Mouse (Mus musculus) megakaryocyte, adult 5-6 weeks (primary cell): ENCODE measurements around the gene Glg1. TPM values are rescaled to one million over a fixed set of nuclear protein-coding genes. Genes with fewer than 3 reads are reported as not detected.
"Not testable (repeated sequence)": the region's sequence is repeated elsewhere in the genome, so short reads cannot be mapped to it uniquely, and the experiment has no call there.

ENCODE experiments used
- ATAC-seq: 2 replicates; pipeline ENCODE4 v1.8.0; 2016; ENCODE audit warnings: mild to moderate bottlenecking, inconsistent platforms; ENCODE audit not compliant: poor library complexity, severe bottlenecking
- total RNA-seq, 2 experiments: library from RNA; stranded (forward) in 1 of 2; stranded (reverse) in 1 of 2; fragments of 153-499, 151-499 nt in 1 of 2; fragments of 221-1000, 200-1000 nt in 1 of 2; gene quantifications; 2 replicates each; pipeline versions ENCODE4 v1.2.3 to v1.2.4; 2015 to 2017

Glg1 gene
- total RNA-seq (2015) (52.3 and 56.4 TPM in 2 replicates), total RNA-seq (2017) (55.9 and 56.6 TPM in 2 replicates)

DNA sequence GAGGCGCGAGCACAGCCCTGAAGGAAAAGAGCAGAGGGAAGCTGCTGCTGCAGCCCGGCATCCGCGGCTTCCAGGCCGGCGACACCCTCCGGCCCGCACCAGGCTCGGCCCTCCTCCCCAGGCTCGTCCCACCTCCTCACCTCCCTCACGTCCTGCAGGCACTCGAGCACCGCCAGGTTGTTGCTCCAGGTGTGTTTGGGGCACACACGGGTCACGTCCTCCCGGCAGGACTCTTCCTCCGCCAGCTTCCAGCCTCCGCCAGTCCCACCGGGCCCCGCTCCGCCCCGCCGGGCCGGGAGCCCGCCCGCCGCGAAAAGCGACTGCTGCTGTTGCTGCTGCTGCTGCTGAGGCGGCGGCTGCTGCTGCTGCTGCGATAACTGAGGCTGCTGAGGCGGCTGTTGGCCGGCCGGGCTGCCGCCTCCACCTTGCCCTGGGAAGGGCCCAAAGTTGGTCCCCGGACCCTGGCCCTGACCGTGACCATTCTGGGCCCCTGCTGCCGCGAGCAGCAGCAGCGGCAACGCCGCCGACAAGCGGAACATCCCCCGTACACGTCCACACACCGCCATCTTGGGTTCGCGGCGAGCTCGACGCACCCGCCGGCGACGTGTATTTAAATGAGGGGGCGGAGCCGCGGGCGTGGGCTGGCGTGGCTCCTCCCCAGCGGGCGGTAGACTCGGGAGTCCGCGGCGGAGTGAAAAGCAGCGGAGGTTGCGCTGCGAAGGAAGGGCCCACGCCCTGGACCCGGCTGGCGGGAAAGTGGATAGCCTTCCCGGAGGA, at the start of gene Glg1:
Glg1 (minus strand) TSS at position 586 of the 777 bp plus-strand sequence.
- peak; percentile 91 for ATAC-seq

DNA sequence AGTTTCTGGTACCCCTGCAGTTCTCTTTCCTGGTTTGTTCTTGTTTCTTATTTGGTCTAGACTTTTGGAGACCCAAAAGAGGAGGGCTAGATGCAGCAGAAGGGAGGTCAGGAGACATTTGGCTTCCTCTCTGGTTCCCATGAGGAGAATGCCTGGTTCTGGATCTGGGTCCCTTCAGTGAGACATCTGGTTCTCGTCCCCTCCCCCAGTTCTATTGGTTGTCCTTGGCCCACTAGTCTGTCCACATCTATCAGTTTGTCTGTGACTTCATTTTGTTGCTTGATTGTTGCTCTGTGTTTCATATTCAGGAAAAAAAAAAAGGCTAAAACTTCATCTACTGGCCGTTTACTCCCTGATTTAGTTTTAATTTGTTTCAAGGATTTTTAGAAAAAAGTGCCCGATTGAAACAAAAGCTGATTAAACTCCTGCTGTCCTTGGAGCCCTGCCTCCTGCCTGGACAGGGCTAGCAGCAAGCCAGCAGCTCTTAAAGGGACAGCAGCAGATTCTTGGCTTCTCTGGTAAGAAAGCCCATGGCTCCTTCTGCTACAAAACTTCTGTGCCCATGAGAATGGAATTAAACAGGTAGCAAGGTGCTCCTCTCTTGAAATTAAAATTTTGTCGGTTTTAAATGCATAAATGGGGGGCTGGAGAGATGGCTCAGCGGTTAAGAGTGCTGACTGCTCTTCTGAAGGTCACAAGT, 46.2 kb upstream of the Glg1 start:
- no peak for ATAC-seq

DNA sequence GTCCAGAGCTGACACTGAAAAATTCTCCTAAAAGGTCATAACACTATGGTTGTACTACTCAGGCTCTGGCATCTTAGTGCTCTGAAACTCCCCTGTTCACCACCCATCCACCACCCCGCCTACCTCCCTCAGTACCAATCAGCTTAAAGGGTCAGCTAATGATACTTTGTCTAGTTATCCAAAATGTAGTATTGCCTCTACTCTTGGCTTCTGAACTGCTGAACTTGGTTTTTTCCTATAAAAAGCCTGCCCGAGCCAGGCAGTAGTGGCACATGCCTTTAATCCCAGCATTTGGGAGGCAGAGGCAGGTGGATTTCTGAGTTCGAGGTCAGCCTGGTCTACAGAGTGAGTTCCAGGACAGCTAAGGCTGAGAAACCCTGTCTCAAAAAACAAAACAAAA, 45.3 kb upstream of the Glg1 start:
- no peak for ATAC-seq

GRCm38 (mm10) chr8:111303076-111303803, 44.2 kb upstream of the Glg1 start:
- not testable (repeated sequence) for ATAC-seq

GRCm38 (mm10) chr8:111300597-111301546, 41.9 kb upstream of the Glg1 start:
- no peak for ATAC-seq

GRCm38 (mm10) chr8:111299821-111300568, 41.0 kb upstream of the Glg1 start, which contains the start of gene Rfwd3:
Rfwd3 (minus strand) TSS chr8:111300222.
- ATAC-seq, result peak; percentile 98

GRCm38 (mm10) chr8:111299363-111299820, 40.4 kb upstream of the Glg1 start:
- peak; percentile 33 for ATAC-seq

- ATAC-seq, result no peak
These were observed 39.0 kb upstream of the Glg1 start for GRCm38 (mm10) chr8:111298011-111298410.

DNA sequence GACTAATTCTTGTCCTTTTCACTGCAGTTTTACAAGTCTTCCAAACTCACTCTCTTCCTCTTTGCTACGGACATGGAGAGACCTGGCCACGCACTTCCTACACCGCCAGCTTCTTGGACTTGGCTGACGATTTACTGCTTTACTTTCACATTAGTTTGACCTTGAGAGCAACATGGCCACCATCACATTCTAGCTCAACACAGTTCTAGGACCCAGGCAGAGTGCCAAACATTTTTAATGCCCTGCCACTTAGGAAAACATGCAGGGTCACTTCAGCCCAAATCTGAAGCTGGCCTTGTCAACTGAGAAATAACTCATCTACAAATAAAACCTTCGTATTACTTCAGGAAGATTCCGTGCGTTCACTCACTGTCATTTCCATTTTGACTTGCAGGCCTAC, 32.7 kb upstream of the Glg1 start:
- no peak for ATAC-seq

GRCm38 (mm10) chr8:111290586-111290985, 31.6 kb upstream of the Glg1 start:
- no peak for ATAC-seq

DNA sequence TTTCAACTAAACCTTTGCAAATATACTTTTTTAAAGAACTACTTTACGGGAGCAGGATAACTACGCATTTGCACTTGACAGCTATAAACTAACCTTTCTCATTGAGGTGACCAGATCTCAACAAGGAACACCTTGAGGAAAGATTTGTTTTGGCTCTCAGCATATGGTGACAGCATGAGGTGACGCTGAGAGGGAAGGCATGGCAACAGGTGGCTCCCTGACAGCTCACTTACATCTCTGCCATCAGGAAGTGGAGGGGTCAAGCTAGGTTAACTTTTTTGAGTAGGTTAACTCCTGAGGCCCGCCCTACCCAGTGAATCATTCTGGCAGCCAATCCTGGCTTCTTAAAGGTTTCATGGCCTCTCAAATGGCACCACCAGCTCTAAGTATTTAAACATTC, 26.6 kb upstream of the Glg1 start:
- ATAC-seq, result no peak

DNA sequence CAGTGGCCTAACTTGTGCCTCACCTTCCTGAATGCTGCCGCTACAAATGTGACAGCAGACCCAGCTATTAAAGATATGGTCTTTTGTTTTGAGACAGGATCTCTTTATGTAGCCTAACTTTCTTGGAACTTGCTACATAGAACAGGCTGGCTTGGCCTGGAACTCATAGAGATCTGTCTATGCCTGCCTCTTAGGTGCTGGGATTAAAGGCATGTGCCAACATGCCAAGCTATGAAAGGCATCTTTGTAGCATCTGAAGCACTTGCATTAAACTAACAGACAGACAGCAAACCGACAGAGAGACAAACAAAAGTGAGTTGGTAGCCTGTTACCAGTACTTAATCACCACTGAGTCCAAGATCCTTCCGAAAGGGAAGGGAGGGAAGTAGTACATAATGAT, 23.1 kb upstream of the Glg1 start:
- no peak for ATAC-seq

GRCm38 (mm10) chr8:111268277-111268676, 9.3 kb upstream of the Glg1 start:
- no peak for ATAC-seq

DNA sequence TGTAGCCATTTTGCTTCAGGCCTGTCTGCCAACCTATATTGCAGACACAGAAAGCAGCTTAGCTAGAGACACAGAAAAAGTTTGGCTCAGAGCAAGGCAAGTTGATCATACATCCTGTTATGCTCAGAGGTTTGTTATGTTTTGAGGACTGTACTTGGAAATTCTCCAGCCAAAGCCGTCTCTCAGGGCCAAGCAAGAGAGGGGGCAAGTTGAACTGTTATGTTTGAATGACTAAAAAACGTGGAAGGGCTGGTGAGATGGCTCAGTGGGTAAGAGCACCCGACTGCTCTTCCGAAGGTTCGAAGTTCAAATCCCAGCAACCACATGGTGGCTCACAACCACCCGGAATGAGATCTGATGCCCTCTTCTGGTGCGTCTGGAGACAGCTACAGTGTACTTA, 7.1 kb upstream of the Glg1 start:
- ATAC-seq, result not testable (repeated sequence)

DNA sequence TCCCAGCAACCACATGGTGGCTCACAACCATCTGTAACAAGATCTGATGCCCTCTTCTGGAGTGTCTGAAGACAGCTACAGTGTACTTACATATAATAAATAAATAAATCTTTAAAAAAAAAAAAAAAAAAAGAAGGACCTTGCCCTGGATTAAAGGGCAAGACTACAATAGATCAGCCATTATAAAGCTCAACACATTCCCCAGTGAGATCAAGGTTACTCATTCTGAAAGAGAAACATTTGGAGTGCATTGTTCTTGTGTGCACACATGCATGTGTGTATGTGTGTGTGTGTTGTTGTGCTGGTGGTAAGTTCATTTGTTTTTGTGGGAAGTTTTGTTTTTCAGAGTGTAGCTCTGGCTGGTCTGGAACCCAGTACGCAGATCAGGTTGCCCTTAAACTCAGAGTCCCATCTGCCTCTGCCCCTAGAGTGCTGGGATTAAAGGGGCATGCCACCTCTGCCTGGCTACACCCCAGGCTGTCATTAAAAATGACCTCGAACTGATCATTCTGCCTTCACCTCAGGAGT, 5.7 kb upstream of the Glg1 start:
- no peak for ATAC-seq

DNA sequence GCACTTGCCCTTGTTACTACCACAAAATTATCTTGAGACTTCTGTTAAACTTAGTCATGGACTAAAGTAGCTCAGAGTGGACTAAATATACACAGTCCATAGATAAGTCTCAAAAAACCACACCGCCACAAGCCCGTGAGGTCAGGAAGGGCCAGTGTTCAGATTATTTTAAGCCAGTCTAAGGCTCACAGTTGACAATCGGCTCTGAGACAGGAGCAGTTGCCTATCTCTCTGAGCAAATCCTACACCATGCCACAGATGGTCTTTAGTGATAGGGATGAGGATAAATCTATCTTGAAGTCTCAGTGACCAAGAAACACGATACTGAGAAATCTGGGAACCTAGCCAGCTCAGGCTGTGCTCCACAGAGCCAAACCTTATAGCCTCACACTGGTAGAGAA, 3.0 kb upstream of the Glg1 start:
- ATAC-seq, result no peak

- ATAC-seq, result no peak
These were observed 1.2 kb upstream of the Glg1 start for GRCm38 (mm10) chr8:111260251-111260650.

DNA sequence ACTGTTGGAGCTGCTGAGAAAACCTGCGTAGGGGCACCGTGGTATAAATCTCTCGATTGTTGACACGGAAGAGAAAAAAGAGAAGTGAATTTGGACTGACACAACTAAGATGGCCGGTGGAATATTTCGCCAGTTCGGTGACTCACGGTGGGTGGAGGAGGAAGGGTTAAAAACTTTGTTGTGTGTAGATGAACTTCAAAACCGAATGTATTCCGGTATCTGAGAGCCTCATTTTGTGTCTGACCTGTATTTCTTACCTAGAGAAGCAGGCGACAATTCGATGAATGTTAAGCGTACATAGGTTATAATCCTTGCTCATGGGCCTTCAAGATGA, 359 bp upstream of the Glg1 start:
- peak; percentile 69 for ATAC-seq

DNA sequence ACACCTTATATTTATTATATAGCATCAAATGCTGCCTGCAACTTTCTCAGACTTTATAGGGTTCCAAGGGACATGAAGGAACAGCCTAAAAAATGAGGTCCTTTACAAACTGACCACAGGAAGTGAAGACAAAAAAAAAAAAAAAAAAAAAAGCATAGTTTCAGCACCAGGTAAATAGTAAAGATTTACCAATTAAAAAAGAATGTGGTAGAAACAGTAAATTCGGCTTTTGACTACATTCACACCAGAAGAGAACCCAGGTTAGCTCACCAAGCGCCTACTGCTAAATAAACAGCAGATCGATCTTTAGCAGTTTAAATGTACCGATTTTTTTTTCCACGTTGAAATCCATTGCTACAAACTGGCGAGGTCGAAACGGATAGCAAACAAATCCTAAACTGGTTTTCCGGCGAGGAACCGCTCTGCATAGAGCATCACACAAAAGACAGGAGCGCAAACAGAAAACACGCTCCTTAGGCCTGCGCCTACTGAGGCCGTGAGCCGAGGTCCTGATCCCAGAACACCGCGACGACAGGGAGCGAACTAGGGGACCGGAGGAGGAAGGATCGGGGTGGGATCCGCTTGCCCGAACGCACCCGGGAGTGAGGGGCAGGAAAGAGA, 896 bp downstream of the Glg1 start:
- peak; percentile 6; the same call in 1 of the 2 replicates for ATAC-seq
